Mouse (Mus musculus) midbrain, embryonic 16.5 days (tissue): ENCODE measurements at regions not wholly inside any gene's neighbourhood (a gene's known extent, or its start where the extent isn't known, plus 50 kb on each side); places are given as distances from the start of the nearest gene placed in this dataset.

ENCODE experiments used
- ATAC-seq: fragments of 200-750 bp; cut with Nextera tagmentation; 2 replicates; pipeline ENCODE4 v1.8.0; 2017; ENCODE audit warnings: moderate TSS enrichment
- H3K27ac ChIP-seq: fragments of 300-500 bp; sonication (generic); 2 replicates; pipeline ENCODE4 v1.5.1; 2014; ENCODE audit warnings: mild to moderate bottlenecking, low read length, mixed read lengths
- H3K27me3 ChIP-seq: fragments of 300-500 bp; sonication (generic); 2 replicates; pipeline ENCODE4 v1.6.1; 2014; ENCODE audit warnings: low read depth, low read length, mixed read lengths; ENCODE audit not compliant: control insufficient read depth, insufficient read depth
- H3K36me3 ChIP-seq: fragments of 300-500 bp; sonication (generic); 2 replicates; pipeline ENCODE4 v1.6.1; 2014; ENCODE audit warnings: mild to moderate bottlenecking, low read length, moderate library complexity, mixed read lengths; ENCODE audit not compliant: control insufficient read depth, insufficient read depth
- H3K4me1 ChIP-seq: fragments of 300-500 bp; sonication (generic); 2 replicates; pipeline ENCODE4 v1.6.1; 2014; ENCODE audit warnings: mild to moderate bottlenecking, low read length, mixed read lengths; ENCODE audit not compliant: control insufficient read depth, insufficient read depth
- H3K4me2 ChIP-seq: fragments of 300-500 bp; sonication (generic); 2 replicates; pipeline ENCODE4 v1.6.1; 2014; ENCODE audit warnings: mild to moderate bottlenecking, low read length, mixed read lengths
- H3K4me3 ChIP-seq: fragments of 300-500 bp; sonication (generic); 2 replicates; pipeline ENCODE4 v1.5.1; 2014; ENCODE audit warnings: low read depth, mild to moderate bottlenecking, low read length, moderate library complexity, mixed read lengths
- H3K9ac ChIP-seq: fragments of 300-500 bp; sonication (generic); 2 replicates; pipeline ENCODE4 v1.6.1; 2014; ENCODE audit warnings: low read depth, low read length, mixed read lengths
- H3K9me3 ChIP-seq: fragments of 300-500 bp; sonication (generic); replicated peaks from 2 replicates; pipeline ENCODE4 v1.6.1; 2014; ENCODE audit warnings: mild to moderate bottlenecking, low read length, mixed read lengths; ENCODE audit not compliant: control insufficient read depth, poor library complexity, severe bottlenecking
- WGBS: fragments of 180-500 bp; shearing (Covaris S2); extraction: QIAGEN DNeasy Blood & Tissue Kit; methylation state at CpG from one replicate; pipeline ENCODE4 v1.1.7; 2014; 5-methylcytosine and 5-hydroxymethylcytosine counted together

GRCm38 (mm10) chr19:55011341-55011740, 115.7 kb downstream of the Gpam start:
- H3K9ac ChIP-seq, result no peak overlapping the region
- no peaks in the 10 kb centered on the region for H3K4me1 ChIP-seq
- ATAC-seq, result no peak
- H3K4me3 ChIP-seq, result no peak overlapping the region
- H3K27me3 ChIP-seq, result no peaks in the 10 kb centered on the region
- H3K27ac ChIP-seq, result no peak overlapping the region
- WGBS, result 88% methylated on average over 14 of the region's 14 CpGs
- no peak overlapping the region for H3K4me2 ChIP-seq
- H3K36me3 ChIP-seq, result no peaks in the 10 kb centered on the region
- H3K9me3 ChIP-seq, result peaks cover 5% of the 10 kb centered on the region; the same call in 1 of the 2 replicates

- no peaks in the 10 kb centered on the region for H3K27me3 ChIP-seq
- 92% methylated on average over 3 of the region's 3 CpGs for WGBS
- no peak for ATAC-seq
- no peaks in the 10 kb centered on the region for H3K36me3 ChIP-seq
- peaks cover 8% of the 10 kb centered on the region; the same call in 1 of the 2 replicates for H3K9me3 ChIP-seq
- no peak overlapping the region for H3K4me3 ChIP-seq
- no peak overlapping the region for H3K9ac ChIP-seq
- no peak overlapping the region for H3K27ac ChIP-seq
- no peaks in the 10 kb centered on the region for H3K4me1 ChIP-seq
- H3K4me2 ChIP-seq, result no peak overlapping the region
Observed at GRCm38 (mm10) chr19:55008463-55009146, 118.4 kb downstream of the Gpam start.

- H3K36me3 ChIP-seq, result no peaks in the 10 kb centered on the region
- no peak for ATAC-seq
- H3K4me1 ChIP-seq, result no peaks in the 10 kb centered on the region
- no peak overlapping the region for H3K4me2 ChIP-seq
- WGBS, result 85% methylated on average over 3 of the region's 3 CpGs
- H3K27me3 ChIP-seq, result no peaks in the 10 kb centered on the region
- H3K4me3 ChIP-seq, result no peak overlapping the region
- no peaks in the 10 kb centered on the region for H3K9me3 ChIP-seq
- H3K9ac ChIP-seq, result no peak overlapping the region
- no peak overlapping the region for H3K27ac ChIP-seq
Observed at GRCm38 (mm10) chr19:54989982-54990381, 137.1 kb downstream of the Gpam start.

- H3K4me1 ChIP-seq, result no peaks in the 10 kb centered on the region
- H3K9ac ChIP-seq, result no peak overlapping the region
- H3K27ac ChIP-seq, result no peak overlapping the region
- whole genome bisulfite sequencing, result 93% methylated on average over 2 of the region's 2 CpGs
- no peaks in the 10 kb centered on the region for H3K9me3 ChIP-seq
- no peaks in the 10 kb centered on the region for H3K27me3 ChIP-seq
- H3K36me3 ChIP-seq, result no peaks in the 10 kb centered on the region
- no peak overlapping the region for H3K4me2 ChIP-seq
- H3K4me3 ChIP-seq, result no peak overlapping the region
- ATAC-seq, result no peak
Observed at GRCm38 (mm10) chr19:54984541-54984940, 142.5 kb downstream of the Gpam start.

- 76% methylated on average over 4 of the region's 4 CpGs for WGBS
- Histone ChIP-seq H3K4me2 (no peak overlapping the region), H3K9me3 (no peaks in the 10 kb centered on the region), H3K4me1 (no peaks in the 10 kb centered on the region), H3K36me3 (no peaks in the 10 kb centered on the region), H3K27ac (no peak overlapping the region), H3K9ac (no peak overlapping the region), H3K4me3 (no peak overlapping the region), H3K27me3 (no peaks in the 10 kb centered on the region)
- ATAC-seq, result no peak
Observed at GRCm38 (mm10) chr19:54982801-54983200, 144.2 kb downstream of the Gpam start.

GRCm38 (mm10) chr19:54971440-54972211, 155.4 kb downstream of the Gpam start:
- ATAC-seq, result peak; percentile 66; the same call in 1 of the 2 replicates
- WGBS, result 62% methylated on average over 6 of the region's 6 CpGs
- H3K27me3 ChIP-seq, result no peaks in the 10 kb centered on the region

GRCm38 (mm10) chr19:54958328-54958727, 168.7 kb downstream of the Gpam start:
- H3K4me3 ChIP-seq, result no peak overlapping the region
- no peaks in the 10 kb centered on the region for H3K27me3 ChIP-seq
- H3K4me1 ChIP-seq, result no peaks in the 10 kb centered on the region
- 89% methylated on average over 5 of the region's 5 CpGs for WGBS
- no peak overlapping the region for H3K9ac ChIP-seq
- ATAC-seq, result no peak
- H3K9me3 ChIP-seq, result no peaks in the 10 kb centered on the region
- no peaks in the 10 kb centered on the region for H3K36me3 ChIP-seq
- no peak overlapping the region for H3K27ac ChIP-seq
- H3K4me2 ChIP-seq, result no peak overlapping the region

More at GRCm38 (mm10) chr19:54971440-54972211, 155.4 kb downstream of the Gpam start:
- Histone ChIP-seq H3K9ac (no peak overlapping the region), H3K9me3 (no peaks in the 10 kb centered on the region), H3K4me1 (no peaks in the 10 kb centered on the region), H3K4me2 (no peak overlapping the region), H3K4me3 (no peak overlapping the region), H3K36me3 (no peaks in the 10 kb centered on the region), H3K27ac (peak overlapping the region; percentile 50; the same call in 1 of the 2 replicates)

- Histone ChIP-seq H3K27me3 (no peaks in the 10 kb centered on the region), H3K9ac (no peak overlapping the region), H3K4me2 (no peak overlapping the region), H3K4me3 (no peak overlapping the region), H3K9me3 (no peaks in the 10 kb centered on the region), H3K36me3 (no peaks in the 10 kb centered on the region), H3K27ac (no peak overlapping the region), H3K4me1 (no peaks in the 10 kb centered on the region)
- no peak for ATAC-seq
- 63% methylated on average over 2 of the region's 2 CpGs for WGBS
Observed at GRCm38 (mm10) chr19:54955096-54955495, 171.9 kb downstream of the Gpam start.

GRCm38 (mm10) chr19:54952546-54952945, 174.5 kb downstream of the Gpam start:
- no peaks in the 10 kb centered on the region for H3K27me3 ChIP-seq
- H3K36me3 ChIP-seq, result no peaks in the 10 kb centered on the region
- ATAC-seq, result no peak
- no peak overlapping the region for H3K27ac ChIP-seq
- no peak overlapping the region for H3K4me2 ChIP-seq
- H3K4me1 ChIP-seq, result peaks cover 15% of the 10 kb centered on the region
- WGBS, result 80% methylated on average over 2 of the region's 2 CpGs
- no peak overlapping the region for H3K9ac ChIP-seq
- H3K4me3 ChIP-seq, result no peak overlapping the region
- H3K9me3 ChIP-seq, result no peaks in the 10 kb centered on the region
